Mouse (Mus musculus) testis, adult 2 months (tissue): ENCODE measurements at regions not wholly inside any gene's neighbourhood (a gene's known extent, or its start where the extent isn't known, plus 50 kb on each side); places are given as distances from the start of the nearest gene placed in this dataset.

Experiments used
- CTCF ChIP-seq: fragments of 200-500 bp; IDR thresholded peaks from 2 replicates; pipeline ENCODE4 v1.5.1; 2012; ENCODE audit warnings: low read depth, mild to moderate bottlenecking, inconsistent platforms, low read length, moderate library complexity; ENCODE audit not compliant: control insufficient read depth, insufficient read depth, insufficient replicate concordance
- POLR2A ChIP-seq: fragments of 200-500 bp; IDR thresholded peaks from 2 replicates; pipeline ENCODE4 v1.6.1; 2012; ENCODE audit warnings: low read depth, mild to moderate bottlenecking, inconsistent platforms, low read length, moderate library complexity; ENCODE audit not compliant: control insufficient read depth

- no peak for TF ChIP-seq CTCF
- no peak for TF ChIP-seq POLR2A
Measured at GRCm38 (mm10) chr5:99790733-99791132, 61.9 kb upstream of the Rasgef1b start.
